Mouse (Mus musculus): ENCODE results near the gene Gnl2. TPM values are rescaled to one million over a fixed set of nuclear protein-coding genes. Genes with fewer than 3 reads are reported as not detected.

Gene Gnl2
- total and polyA plus RNA-seq, 3 experiments: 83.9 to 226 (median 110) TPM

DNA sequence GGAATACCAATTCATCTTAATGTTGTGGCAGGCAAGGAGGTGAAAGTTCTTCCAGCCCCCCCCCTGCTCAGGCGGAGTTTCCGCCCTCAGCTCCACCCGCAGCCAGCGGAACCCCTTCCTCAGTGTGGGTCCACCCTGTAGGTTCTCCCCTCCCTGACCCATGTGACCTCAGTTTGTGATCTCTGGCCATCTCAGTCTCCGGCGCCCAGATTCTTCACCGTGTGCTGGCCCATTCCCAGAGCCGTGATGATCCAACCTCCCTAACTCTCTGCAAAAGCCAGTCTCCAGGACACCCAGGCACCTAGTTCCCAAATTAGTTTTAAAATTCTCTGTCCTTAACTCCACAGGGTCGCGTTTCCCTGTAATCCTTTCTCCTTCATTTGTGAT lies 28.7 kb upstream of the Gnl2 start:
- H3K9me3 ChIP-seq (replicated peaks; ENCODE audit: insufficient read depth, low read length): no peaks in the 10 kb centered on the region
- no peaks in the 10 kb centered on the region for H3K36me3 ChIP-seq (ENCODE audit: control insufficient read depth in 1 of 2, insufficient read depth in 2 of 2, low read length in 2 of 2)
- H3K79me2 ChIP-seq (ENCODE audit: control insufficient read depth, insufficient read depth, low read length, poor library complexity): no peaks in the 10 kb centered on the region
- no peaks in the 10 kb centered on the region for H3K4me1 ChIP-seq (ENCODE audit: control insufficient read depth in 1 of 2, insufficient read depth in 2 of 2, low read length in 2 of 2)
- no peak overlapping the region for H3K9ac ChIP-seq (ENCODE audit: control insufficient read depth, low read depth, low read length, poor library complexity, severe bottlenecking)
- no peak overlapping the region for H3K4me3 ChIP-seq (ENCODE audit: control insufficient read depth in 1 of 2, insufficient read depth in 1 of 2, low read depth in 2 of 2, low read length in 2 of 2)
- no peak for TF ChIP-seq NRF1 (IDR thresholded peaks at IDR 0.05; ENCODE audit: insufficient read depth, low read depth, low read length, poor library complexity, severe bottlenecking)
- TF ChIP-seq BHLHE40 (IDR thresholded peaks at IDR 0.05; ENCODE audit: borderline replicate concordance, low read depth, low read length): no peak
- H3K27ac ChIP-seq (ENCODE audit: control insufficient read depth, low read depth, low read length): no peak overlapping the region
- no peaks in the 10 kb centered on the region for H3K27me3 ChIP-seq (ENCODE audit: control insufficient read depth in 1 of 2, insufficient read depth in 2 of 2, low read length in 2 of 2)
- DNase-seq (ENCODE audit: low read depth, low spot score): no peak

DNA sequence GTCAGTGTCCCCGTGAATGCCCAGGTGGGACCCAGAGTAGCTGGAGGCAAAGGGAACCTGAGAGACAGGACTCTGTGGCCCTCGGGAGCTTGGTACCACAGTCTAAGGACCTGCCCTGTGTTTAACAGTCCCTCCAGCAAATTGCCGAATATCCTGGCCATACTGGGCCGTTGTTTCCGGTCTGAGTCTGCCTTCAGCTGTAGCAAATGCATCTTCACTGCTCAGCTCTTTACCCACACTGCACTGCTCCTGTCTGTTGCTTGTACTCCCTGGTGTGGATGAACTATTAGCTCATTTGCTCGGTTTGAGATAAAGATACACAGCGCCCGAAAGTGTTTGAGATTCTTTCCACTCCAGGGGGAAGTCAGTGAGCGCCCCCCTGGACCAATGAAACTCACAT lies 28.0 kb upstream of the Gnl2 start:
- H3K4me1 ChIP-seq (ENCODE audit: control insufficient read depth in 1 of 2, insufficient read depth in 2 of 2, low read length in 2 of 2): no peaks in the 10 kb centered on the region
- no peak overlapping the region for H3K4me3 ChIP-seq (ENCODE audit: control insufficient read depth in 1 of 2, insufficient read depth in 1 of 2, low read depth in 2 of 2, low read length in 2 of 2)
- H3K27me3 ChIP-seq (ENCODE audit: control insufficient read depth in 1 of 2, insufficient read depth in 2 of 2, low read length in 2 of 2): no peaks in the 10 kb centered on the region; a peak in 1 of 4 replicates
- H3K79me2 ChIP-seq (ENCODE audit: control insufficient read depth, insufficient read depth, low read length, poor library complexity): no peaks in the 10 kb centered on the region
- DNase-seq (ENCODE audit: low read depth, low spot score): no peak
- no peak overlapping the region for H3K9ac ChIP-seq (ENCODE audit: control insufficient read depth, low read depth, low read length, poor library complexity, severe bottlenecking)
- TF ChIP-seq SMC3 (IDR thresholded peaks at IDR 0.05; ENCODE audit: low read depth, low read length) (no peak), POLR2AphosphoS5 (IDR thresholded peaks at IDR 0.05; ENCODE audit: borderline replicate concordance, low read depth, low read length) (no peak), MAZ (IDR thresholded peaks at IDR 0.05; ENCODE audit: low read depth, low read length) (no peak), BHLHE40 (IDR thresholded peaks at IDR 0.05; ENCODE audit: borderline replicate concordance, low read depth, low read length) (no peak), MAX (IDR thresholded peaks at IDR 0.05; ENCODE audit: low read length) (no peak), ZMIZ1 (IDR thresholded peaks at IDR 0.05; ENCODE audit: low read depth, low read length) (no peak), POLR2AphosphoS2 (IDR thresholded peaks at IDR 0.05; ENCODE audit: low read length) (no peak), UBTF (IDR thresholded peaks at IDR 0.05; ENCODE audit: borderline replicate concordance, insufficient read depth, low read depth, low read length) (no peak), NELFE (IDR thresholded peaks at IDR 0.05; ENCODE audit: low read depth, low read length) (no peak), RAD21 (IDR thresholded peaks at IDR 0.05; ENCODE audit: low read depth, low read length) (no peak), ZNF384 (IDR thresholded peaks at IDR 0.05; ENCODE audit: low read depth, low read length) (no peak), CHD1 (IDR thresholded peaks at IDR 0.05; ENCODE audit: low read depth, low read length) (no peak)
- no peak overlapping the region for H3K27ac ChIP-seq (ENCODE audit: control insufficient read depth, low read depth, low read length)
- H3K36me3 ChIP-seq (ENCODE audit: control insufficient read depth in 1 of 2, insufficient read depth in 2 of 2, low read length in 2 of 2): no peaks in the 10 kb centered on the region
- no peaks in the 10 kb centered on the region for H3K9me3 ChIP-seq (replicated peaks; ENCODE audit: insufficient read depth, low read length)

DNA sequence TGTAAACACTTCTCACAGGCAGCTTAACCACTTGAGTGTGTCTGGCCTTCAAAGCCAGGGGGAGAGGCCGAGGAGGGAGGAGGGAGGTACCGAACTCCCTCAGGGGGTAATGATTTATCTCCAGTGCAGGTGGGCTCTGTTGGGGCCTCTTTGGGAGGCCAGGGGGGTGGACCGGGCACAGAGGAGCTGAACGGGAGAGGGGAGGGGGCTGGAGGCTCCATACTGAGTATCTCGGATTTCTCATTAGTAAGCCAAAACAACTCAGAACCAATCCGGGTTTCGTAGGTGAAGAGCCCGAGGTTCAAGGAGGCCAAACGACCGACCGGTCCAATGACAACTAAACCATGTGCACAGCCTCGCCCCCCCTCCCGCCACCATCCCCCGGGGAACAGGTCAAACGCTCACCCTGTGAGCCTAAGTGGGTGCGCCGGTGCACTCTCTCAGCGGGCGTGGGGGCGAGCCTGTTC lies 26.6 kb upstream of the Gnl2 start:
- peaks cover 0 to 1% of the 10 kb centered on the region in 2 experiments; a peak in 2 of 4 replicates for H3K27me3 ChIP-seq (ENCODE audit: control insufficient read depth in 1 of 2, insufficient read depth in 2 of 2, low read length in 2 of 2)

More for the DNA sequence above, 26.6 kb upstream of the Gnl2 start:
- TF ChIP-seq ETS1 (IDR thresholded peaks at IDR 0.05; ENCODE audit: low read depth, low read length) (no peak), ZMIZ1 (IDR thresholded peaks at IDR 0.05; ENCODE audit: low read depth, low read length) (no peak), MAZ (IDR thresholded peaks at IDR 0.05; ENCODE audit: low read depth, low read length) (no peak), RAD21 (IDR thresholded peaks at IDR 0.05; ENCODE audit: low read depth, low read length) (no peak), MAX (IDR thresholded peaks at IDR 0.05; ENCODE audit: low read length) (no peak), MEF2A (IDR thresholded peaks at IDR 0.05; ENCODE audit: extremely low read depth, insufficient replicate concordance, low read depth, low read length, poor library complexity, severe bottlenecking) (no peak), MXI1 (IDR thresholded peaks at IDR 0.05; ENCODE audit: low read depth, low read length) (no peak), MAFK (IDR thresholded peaks at IDR 0.05; ENCODE audit: borderline replicate concordance, low read depth, low read length) (no peak), ZC3H11A (IDR thresholded peaks at IDR 0.05; ENCODE audit: low read depth, low read length) (no peak), NELFE (IDR thresholded peaks at IDR 0.05; ENCODE audit: low read depth, low read length) (no peak), ZKSCAN1 (IDR thresholded peaks at IDR 0.05; ENCODE audit: low read depth, low read length) (no peak), HCFC1 (IDR thresholded peaks at IDR 0.05; ENCODE audit: low read depth, low read length) (no peak), TCF12 (IDR thresholded peaks at IDR 0.05; ENCODE audit: low read depth, low read length) (no peak), CTCF (IDR thresholded peaks at IDR 0.05 in 2 of 3, conservative IDR thresholded peaks at IDR 0.05 in 1 of 3; ENCODE audit: control insufficient read depth in 1 of 3, insufficient read depth in 1 of 3, low read depth in 2 of 3, low read length in 3 of 3, poor library complexity in 1 of 3, severe bottlenecking in 1 of 3) (no peak), KAT2A (conservative IDR thresholded peaks at IDR 0.05; ENCODE audit: low read depth, low read length) (no peak), USF1 (IDR thresholded peaks at IDR 0.05; ENCODE audit: low read depth, low read length) (no peak), CHD2 (IDR thresholded peaks at IDR 0.05; ENCODE audit: low read length) (no peak)
- H3K4me1 ChIP-seq (ENCODE audit: control insufficient read depth in 1 of 2, insufficient read depth in 2 of 2, low read length in 2 of 2): no peaks in the 10 kb centered on the region
- DNase-seq (ENCODE audit: low read depth, low spot score): no peak
- no peaks in the 10 kb centered on the region for H3K36me3 ChIP-seq (ENCODE audit: control insufficient read depth in 1 of 2, insufficient read depth in 2 of 2, low read length in 2 of 2)
- H3K9me3 ChIP-seq (replicated peaks; ENCODE audit: insufficient read depth, low read length): no peaks in the 10 kb centered on the region
- no peak overlapping the region for H3K27ac ChIP-seq (ENCODE audit: control insufficient read depth, low read depth, low read length)
- no peaks in the 10 kb centered on the region for H3K79me2 ChIP-seq (ENCODE audit: control insufficient read depth, insufficient read depth, low read length, poor library complexity)
- no peak overlapping the region for H3K4me3 ChIP-seq (ENCODE audit: control insufficient read depth in 1 of 2, insufficient read depth in 1 of 2, low read depth in 2 of 2, low read length in 2 of 2)
- no peak overlapping the region for H3K9ac ChIP-seq (ENCODE audit: control insufficient read depth, low read depth, low read length, poor library complexity, severe bottlenecking)
